In genomic region chr3:127633080-127634032, GRCm38 (mm10) we compare ENCODE assay signal across 8 mouse cellular contexts. TPM values are rescaled to one million over a fixed set of nuclear protein-coding genes. Genes with fewer than 3 reads are reported as not detected.
DNase-seq lines count a peak whose midpoint lies in the region; ATAC-seq and TF ChIP-seq lines count a peak whose summit lies in the region.

Gene Neurog2, plus strand, starts transcription at chr3:127633135.

- H3K9me3 ChIP-seq in heart, postnatal 0 days (replicated peaks; ENCODE audit: control insufficient read depth, low read length), result no peaks in the 10 kb centered on the region
- H3K9me3 ChIP-seq in limb, embryonic 15.5 days, result no peaks in the 10 kb centered on the region

- H3K4me2 ChIP-seq in heart, postnatal 0 days (ENCODE audit: low read depth, low read length), result peak within 1 kb of the TSS; percentile 77
- peak within 1 kb of the TSS; percentile 88 for H3K4me2 ChIP-seq in limb, embryonic 15.5 days

- no peak within 1 kb of the TSS for H3K27ac ChIP-seq in gastrocnemius, adult 2 months
- no peak within 1 kb of the TSS for H3K27ac ChIP-seq in heart, postnatal 0 days (ENCODE audit: low read depth)
- no peak within 1 kb of the TSS for H3K27ac ChIP-seq in limb, embryonic 15.5 days
- H3K27ac ChIP-seq in olfactory bulb, adult 2 months (ENCODE audit: insufficient read depth, low read depth, low read length), result no peak within 1 kb of the TSS

- DNase-seq in gastrocnemius, adult 2 months, result peak; percentile 36
- DNase-seq in gastrocnemius, adult 8-10 months (ENCODE audit: low spot score in 2 of 2), result no peak
- DNase-seq in CD4-positive helper T cell, adult 2 months (ENCODE audit: low read depth, low spot score), result peak; percentile 56
- no peak for DNase-seq in brain, embryonic 14.5 days (ENCODE audit: low read depth)
- no peak for DNase-seq in heart, postnatal 0 days (ENCODE audit: low spot score)
- no peak for DNase-seq in yolk sac, embryonic 10.5 days (ENCODE audit: low spot score)

- no peak for TF ChIP-seq CTCF in gastrocnemius, adult 2 months (IDR thresholded peaks at IDR 0.05)
- no peak for TF ChIP-seq CTCF in brain, embryonic 14.5 days (IDR thresholded peaks at IDR 0.05; ENCODE audit: borderline replicate concordance, extremely low read depth, insufficient read depth, insufficient read length)
- TF ChIP-seq CTCF in heart, postnatal 0 days (IDR thresholded peaks at IDR 0.05; ENCODE audit: low read depth), result no peak
- no peak for TF ChIP-seq CTCF in olfactory bulb, adult 2 months (IDR thresholded peaks at IDR 0.05; ENCODE audit: insufficient read depth, low read depth, low read length)

- no peak within 1 kb of the TSS for H3K9ac ChIP-seq in heart, postnatal 0 days (replicated peaks; ENCODE audit: low read depth, low read length)
- H3K9ac ChIP-seq in limb, embryonic 15.5 days, result no peak within 1 kb of the TSS

- no peak for TF ChIP-seq EP300 in heart, postnatal 0 days (IDR thresholded peaks at IDR 0.05; ENCODE audit: low read depth)

- H3K4me1 ChIP-seq in heart, postnatal 0 days (ENCODE audit: control insufficient read depth, insufficient read depth), result peaks cover 12% of the 10 kb centered on the region; the same call in 1 of the 2 replicates
- H3K4me1 ChIP-seq in limb, embryonic 15.5 days, result peaks cover 31% of the 10 kb centered on the region
- peaks cover 20% of the 10 kb centered on the region for H3K4me1 ChIP-seq in olfactory bulb, adult 2 months (ENCODE audit: control insufficient read depth, insufficient read depth, low read length)

- WGBS in heart, postnatal 0 days, result under 1% methylated on average over 81 of the region's 92 CpGs
- under 1% methylated on average over 91 of the region's 92 CpGs for whole genome bisulfite sequencing in limb, embryonic 15.5 days
- WGBS in olfactory bulb, adult 2 months, result under 1% methylated on average over 92 of the region's 92 CpGs

- intact Hi-C loops in gastrocnemius, adult 2 months (cut with DNase I), result no loop called here

- TF ChIP-seq POLR2A in brain, embryonic 14.5 days (IDR thresholded peaks at IDR 0.05; ENCODE audit: borderline replicate concordance, extremely low read depth, insufficient read depth, insufficient read length, poor library complexity, severe bottlenecking), result peak; percentile 38; the same call in 1 of the 2 replicates
- TF ChIP-seq POLR2A in olfactory bulb, adult 2 months (IDR thresholded peaks at IDR 0.05; ENCODE audit: insufficient read depth, low read depth, low read length), result no peak

- no peaks in the 10 kb centered on the region for H3K36me3 ChIP-seq in heart, postnatal 0 days (replicated peaks; ENCODE audit: control insufficient read depth, insufficient read depth, low read length)
- no peaks in the 10 kb centered on the region for H3K36me3 ChIP-seq in limb, embryonic 15.5 days

- ATAC-seq in heart, postnatal 0 days (ENCODE audit: insufficient read depth, low read depth), result 0 out of 2 replicates have a peak, but pooled peaks have one; percentile 10
- ATAC-seq in limb, embryonic 15.5 days (ENCODE audit: insufficient number of reproducible peaks, low FRiP score, low TSS enrichment, low read depth), result no peak; the same call in 1 of the 2 replicates

- peaks cover 95% of the 10 kb centered on the region for H3K27me3 ChIP-seq in heart, postnatal 0 days (ENCODE audit: control insufficient read depth, insufficient read depth, low read length)
- H3K27me3 ChIP-seq in limb, embryonic 15.5 days, result peaks cover 91% of the 10 kb centered on the region

- peak within 1 kb of the TSS; percentile 75 for H3K4me3 ChIP-seq in gastrocnemius, adult 2 months
- peak within 1 kb of the TSS; percentile 50 for H3K4me3 ChIP-seq in heart, postnatal 0 days (ENCODE audit: low read depth, low read length)
- H3K4me3 ChIP-seq in limb, embryonic 15.5 days, result peak within 1 kb of the TSS; percentile 41
- peak within 1 kb of the TSS; percentile 32 for H3K4me3 ChIP-seq in olfactory bulb, adult 2 months (ENCODE audit: insufficient read depth, low read depth, low read length)

RNA-seq across cellular contexts. Expression of gene Neurog2, which starts in this region (rescaled TPM):
- total RNA-seq in gastrocnemius, adult 2 months (2021), result not detected
- not detected for total RNA-seq in gastrocnemius, adult 8-10 months (2022)
- 46.1 and 99.1 TPM in 2 replicates for polyA plus RNA-seq in brain, embryonic 14.5 days (2012; rRNA removed)
- total RNA-seq in heart, postnatal 0 days (2014; rRNA removed; ENCODE audit: low replicate concordance), result not detected in 2 replicates
- polyA plus RNA-seq in heart, postnatal 0 days (2015; fragmentation: Nextera tagmentation; extraction: Ambion mirVana), result not detected in 2 replicates
- polyA plus RNA-seq in limb, embryonic 15.5 days (2015; fragmentation: Nextera tagmentation; extraction: Ambion mirVana), result not detected in 2 replicates
- not detected in 2 replicates for polyA plus RNA-seq in olfactory bulb, adult 2 months (2012; ENCODE audit: insufficient read depth, insufficient read length, low replicate concordance, missing spikeins)

Comparison
In these comparisons a context has a peak if more than half of its experiments do, and no peak if none do; other contexts are left out.
1. RNA of gene Neurog2 (polyA plus RNA-seq): 46.1 to 99.1 TPM in brain, embryonic 14.5 days; not detected in heart, postnatal 0 days, not detected in limb, embryonic 15.5 days and not detected in olfactory bulb, adult 2 months; every median in the first group is over 10 times any median in the second.
2. Peak in DNase-seq and H3K4me3 ChIP-seq in gastrocnemius, adult 2 months; RNA of the gene not detected or under 1 TPM.
3. Peak in ATAC-seq, H3K4me3 ChIP-seq and H3K4me2 ChIP-seq in heart, postnatal 0 days; RNA of the gene not detected or under 1 TPM.
4. Peak in every context shown above with its lines, with median percentiles within 50 percentile points of each other: H3K4me3 ChIP-seq.